33 mouse cellular contexts compared by ENCODE assay signal in the genomic region with DNA sequence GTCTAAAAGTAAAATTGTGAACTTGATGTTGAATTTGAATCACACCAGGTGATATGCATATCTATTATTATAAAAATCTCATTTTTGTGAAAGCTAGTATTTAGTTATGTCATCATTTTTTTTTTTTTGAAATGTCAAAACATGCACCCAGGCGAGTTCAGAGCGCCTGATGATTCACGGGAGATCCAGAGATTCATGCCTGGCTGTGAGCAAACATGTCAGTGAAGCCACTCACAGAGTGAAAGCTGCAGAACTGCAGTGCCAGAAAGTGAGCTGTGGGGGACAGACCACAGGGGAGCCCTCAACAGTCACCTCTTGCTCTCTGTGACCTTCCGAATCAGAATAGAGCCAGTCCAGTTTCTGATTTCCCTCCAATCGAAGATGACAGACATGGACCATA.
"Had no signal": no experiment of that assay in that cellular context is flagged by ENCODE, and none has a peak within 500 bp of the region (broad histone marks: within the 10 kb centered on the region; RNA-seq: fewer than 3 reads in every experiment).

No protein-coding gene starts in this region.

- H3K9me3 ChIP-seq: limb, embryonic 10.5 days; limb, embryonic 12.5 days; limb, embryonic 13.5 days; limb, embryonic 15.5 days; liver, embryonic 12.5 days; liver, embryonic 13.5 days; liver, embryonic 15.5 days; lung, embryonic 15.5 days; megakaryocyte, embryonic 14.5 days; midbrain, embryonic 10.5 days; midbrain, embryonic 12.5 days; midbrain, embryonic 13.5 days; midbrain, embryonic 15.5 days; neural tube, embryonic 12.5 days; neural tube, embryonic 13.5 days had no signal

- H3K4me1 ChIP-seq: limb, embryonic 12.5 days; limb, embryonic 13.5 days; limb, embryonic 15.5 days; liver, embryonic 12.5 days; liver, embryonic 13.5 days; liver, embryonic 15.5 days; lung, embryonic 15.5 days; midbrain, embryonic 10.5 days; midbrain, embryonic 12.5 days; midbrain, embryonic 13.5 days; midbrain, embryonic 15.5 days; neural tube, embryonic 12.5 days; neural tube, embryonic 13.5 days had no signal

- H3K27ac ChIP-seq: limb, embryonic 10.5 days; limb, embryonic 12.5 days; limb, embryonic 13.5 days; limb, embryonic 15.5 days; liver, embryonic 12.5 days; liver, embryonic 13.5 days; liver, embryonic 14.5 days; liver, embryonic 15.5 days; lung, embryonic 15.5 days; macrophage; midbrain, embryonic 10.5 days; midbrain, embryonic 12.5 days; midbrain, embryonic 13.5 days; midbrain, embryonic 15.5 days; neural tube, embryonic 12.5 days; neural tube, embryonic 13.5 days had no signal

- H3K4me3 ChIP-seq: limb, embryonic 10.5 days; limb, embryonic 12.5 days; limb, embryonic 13.5 days; limb, embryonic 15.5 days; liver, embryonic 12.5 days; liver, embryonic 13.5 days; liver, embryonic 15.5 days; lung, embryonic 15.5 days; megakaryocyte, embryonic 14.5 days; midbrain, embryonic 10.5 days; midbrain, embryonic 12.5 days; midbrain, embryonic 13.5 days; midbrain, embryonic 15.5 days; myocyte; neural tube, embryonic 12.5 days; neural tube, embryonic 13.5 days had no signal

- H3K9ac ChIP-seq: limb, embryonic 12.5 days; limb, embryonic 13.5 days; limb, embryonic 15.5 days; liver, embryonic 12.5 days; liver, embryonic 13.5 days; liver, embryonic 14.5 days; liver, embryonic 15.5 days; liver, postnatal 0 days; lung, embryonic 14.5 days; lung, embryonic 15.5 days; midbrain, embryonic 12.5 days; midbrain, embryonic 13.5 days; midbrain, embryonic 15.5 days; neural tube, embryonic 12.5 days; neural tube, embryonic 13.5 days had no signal

- H3K4me2 ChIP-seq: limb, embryonic 12.5 days; limb, embryonic 13.5 days; limb, embryonic 15.5 days; liver, embryonic 11.5 days; liver, embryonic 12.5 days; liver, embryonic 13.5 days; liver, embryonic 15.5 days; lung, embryonic 14.5 days; lung, embryonic 15.5 days; midbrain, embryonic 11.5 days; midbrain, embryonic 12.5 days; midbrain, embryonic 13.5 days; midbrain, embryonic 15.5 days; neural tube, embryonic 12.5 days; neural tube, embryonic 13.5 days had no signal

- H3K27me3 ChIP-seq: limb, embryonic 12.5 days; limb, embryonic 13.5 days; limb, embryonic 15.5 days; liver, embryonic 12.5 days; liver, embryonic 13.5 days; liver, embryonic 15.5 days; lung, embryonic 15.5 days; megakaryocyte, embryonic 14.5 days; midbrain, embryonic 12.5 days; midbrain, embryonic 13.5 days; midbrain, embryonic 15.5 days; neural tube, embryonic 12.5 days; neural tube, embryonic 13.5 days had no signal

- ATAC-seq: liver, embryonic 12.5 days; liver, postnatal 0 days; lung, postnatal 0 days; midbrain, embryonic 13.5 days; midbrain, embryonic 15.5 days; midbrain, embryonic 16.5 days had no signal

- DNase-seq: left cerebral cortex, postnatal 4 days; liver; liver, embryonic 13.5 days; liver, postnatal 0 days; lung, adult 18-20 months; lung, adult 2 months; lung, embryonic 14.5 days; lung, postnatal 10 days; lung, postnatal 14 days; lung, postnatal 36 days; lung, postnatal 4 days; midbrain, embryonic 14.5 days had no signal

- H3K36me3 ChIP-seq: limb, embryonic 10.5 days; limb, embryonic 12.5 days; limb, embryonic 13.5 days; limb, embryonic 15.5 days; liver, embryonic 12.5 days; liver, embryonic 13.5 days; liver, embryonic 15.5 days; lung, embryonic 15.5 days; midbrain, embryonic 10.5 days; midbrain, embryonic 12.5 days; midbrain, embryonic 13.5 days; midbrain, embryonic 15.5 days; neural tube, embryonic 12.5 days; neural tube, embryonic 13.5 days had no signal
